Mouse (Mus musculus): ENCODE results near the gene Nck2. TPM values are rescaled to one million over a fixed set of nuclear protein-coding genes. Genes with fewer than 3 reads are reported as not detected.
"Not testable (repeated sequence)": the region's sequence is repeated elsewhere in the genome, so short reads cannot be mapped to it uniquely, and the experiment has no call there.

Nck2 gene
- total RNA-seq, 2 experiments from 2014 or later, result 38.3 to 38.7 TPM

- H3K4me3 ChIP-seq, result no peak overlapping the region
- H3K27ac ChIP-seq, result no peak overlapping the region
- no peak for DNase-seq (ENCODE audit: extremely low spot score in 1 of 2, low spot score in 2 of 2)
- intact Hi-C loops (cut with DNase I), result no loop called here
- TF ChIP-seq CTCF (IDR thresholded peaks at IDR 0.05), result no peak
Observed at GRCm38 (mm10) chr1:43534060-43534760, 89.8 kb downstream of the Nck2 start.

GRCm38 (mm10) chr1:43535519-43536000 lies 91.2 kb downstream of the Nck2 start:
- no peak for TF ChIP-seq CTCF (IDR thresholded peaks at IDR 0.05)
- DNase-seq (ENCODE audit: extremely low spot score in 1 of 2, low spot score in 2 of 2), result no peak
- Histone ChIP-seq H3K27ac (peak overlapping the region; percentile 41; the same call in 1 of the 2 replicates), H3K4me3 (no peak overlapping the region)
- intact Hi-C loops (cut with DNase I), result no loop called here

DNA sequence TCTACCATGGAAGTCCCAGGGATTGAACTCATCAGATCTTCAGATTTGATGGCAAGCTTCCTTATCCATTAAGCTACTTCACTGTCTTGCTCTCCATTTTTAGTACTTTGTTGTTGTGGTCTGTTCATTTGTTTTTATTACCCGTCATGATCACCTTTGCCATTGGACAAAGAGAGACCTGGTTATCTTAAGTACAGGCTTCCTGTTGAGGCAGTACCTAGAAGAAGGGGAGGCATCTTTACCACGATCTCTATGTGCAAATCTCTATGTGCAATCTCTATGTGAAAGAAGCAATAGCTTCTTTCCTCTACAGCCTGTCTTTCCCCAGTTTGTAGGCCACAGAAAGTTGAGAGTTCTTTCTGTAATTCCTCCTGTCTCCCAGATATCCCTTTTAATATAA lies 91.9 kb downstream of the Nck2 start:
- DNase-seq (ENCODE audit: extremely low spot score in 1 of 2, low spot score in 2 of 2), result no peak
- H3K4me3 ChIP-seq, result no peak overlapping the region
- intact Hi-C loops (cut with DNase I), result no loop called here
- TF ChIP-seq CTCF (IDR thresholded peaks at IDR 0.05), result no peak
- H3K27ac ChIP-seq, result no peak overlapping the region

GRCm38 (mm10) chr1:43537021-43537420 lies 92.6 kb downstream of the Nck2 start:
- H3K27ac ChIP-seq, result no peak overlapping the region
- TF ChIP-seq CTCF (IDR thresholded peaks at IDR 0.05), result no peak
- intact Hi-C loops (cut with DNase I), result no loop called here
- no peak for DNase-seq (ENCODE audit: extremely low spot score in 1 of 2, low spot score in 2 of 2)
- no peak overlapping the region for H3K4me3 ChIP-seq

DNA sequence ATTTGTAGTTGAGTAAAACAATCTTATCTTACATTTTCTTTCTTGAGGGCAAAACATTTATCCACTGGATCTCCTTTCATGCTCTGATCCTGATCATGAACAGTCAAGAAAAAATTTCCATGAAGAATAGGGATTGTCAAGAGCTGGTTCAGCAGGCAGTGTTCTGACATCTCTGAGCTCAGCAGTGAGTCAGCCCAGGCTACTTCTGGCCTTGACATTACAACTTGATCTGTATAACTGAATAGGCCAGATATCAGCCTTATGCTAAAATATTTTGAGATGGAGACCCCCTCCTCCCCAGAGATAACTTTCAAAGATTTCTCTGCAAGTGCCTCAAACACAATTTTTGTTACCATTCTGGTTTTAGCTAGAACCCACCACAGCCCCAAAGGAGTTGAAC lies 93.1 kb downstream of the Nck2 start:
- DNase-seq (ENCODE audit: extremely low spot score in 1 of 2, low spot score in 2 of 2), result no peak
- TF ChIP-seq CTCF (IDR thresholded peaks at IDR 0.05), result no peak
- intact Hi-C loops (cut with DNase I), result no loop called here
- no peak overlapping the region for H3K4me3 ChIP-seq
- no peak overlapping the region for H3K27ac ChIP-seq

DNA sequence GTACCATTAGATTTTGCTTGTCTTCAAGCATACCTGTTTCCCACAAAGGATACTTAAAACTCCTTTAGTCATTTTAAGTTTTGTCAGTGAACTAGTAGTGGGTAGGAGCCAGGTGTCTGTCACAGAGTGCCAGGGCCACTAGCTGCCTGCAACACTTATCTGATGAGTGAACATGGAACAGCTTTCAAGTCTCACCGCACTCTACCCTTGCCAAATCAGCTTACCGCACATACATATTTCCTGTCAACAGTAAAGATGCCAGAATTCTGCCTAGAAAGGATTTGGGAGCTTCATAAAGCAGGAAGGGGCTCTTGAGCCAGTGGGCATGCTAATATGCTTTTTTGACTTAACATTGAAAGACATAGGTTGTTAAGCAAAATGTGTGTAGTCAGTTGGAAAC lies 94.3 kb downstream of the Nck2 start:
- Histone ChIP-seq H3K4me3 (no peak overlapping the region), H3K27ac (no peak overlapping the region)
- DNase-seq (ENCODE audit: extremely low spot score in 1 of 2, low spot score in 2 of 2), result no peak
- TF ChIP-seq CTCF (IDR thresholded peaks at IDR 0.05), result no peak
- intact Hi-C loops (cut with DNase I), result no loop called here

GRCm38 (mm10) chr1:43539689-43540380 lies 95.5 kb downstream of the Nck2 start:
- no peak overlapping the region for H3K4me3 ChIP-seq
- no peak overlapping the region for H3K27ac ChIP-seq
- no peak for TF ChIP-seq CTCF (IDR thresholded peaks at IDR 0.05)
- intact Hi-C loops (cut with DNase I), result no loop called here
- DNase-seq (ENCODE audit: extremely low spot score in 1 of 2, low spot score in 2 of 2), result no peak

DNA sequence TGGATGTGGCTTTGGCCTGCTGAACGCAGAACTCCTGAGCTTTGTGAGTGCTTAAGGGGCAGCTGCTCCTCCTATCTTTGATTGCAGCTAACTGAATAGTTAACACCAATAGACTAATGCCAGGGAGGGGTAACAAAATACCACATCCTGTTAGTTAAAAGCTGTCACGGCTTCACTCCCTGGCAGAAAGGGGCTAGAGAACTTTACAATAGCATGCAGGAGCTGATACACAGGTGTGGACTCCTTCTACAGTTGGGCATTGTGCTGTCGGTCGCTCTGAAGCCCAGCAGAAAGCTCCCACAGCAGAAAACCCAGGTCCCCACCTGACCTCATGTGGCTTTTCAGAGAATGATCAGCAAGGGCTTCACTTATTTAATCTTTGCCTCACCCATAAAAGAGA lies 98.0 kb downstream of the Nck2 start:
- intact Hi-C loops (cut with DNase I), result no loop called here
- Histone ChIP-seq H3K27ac (no peak overlapping the region), H3K4me3 (no peak overlapping the region)
- no peak for TF ChIP-seq CTCF (IDR thresholded peaks at IDR 0.05)
- no peak for DNase-seq (ENCODE audit: extremely low spot score in 1 of 2, low spot score in 2 of 2)

DNA sequence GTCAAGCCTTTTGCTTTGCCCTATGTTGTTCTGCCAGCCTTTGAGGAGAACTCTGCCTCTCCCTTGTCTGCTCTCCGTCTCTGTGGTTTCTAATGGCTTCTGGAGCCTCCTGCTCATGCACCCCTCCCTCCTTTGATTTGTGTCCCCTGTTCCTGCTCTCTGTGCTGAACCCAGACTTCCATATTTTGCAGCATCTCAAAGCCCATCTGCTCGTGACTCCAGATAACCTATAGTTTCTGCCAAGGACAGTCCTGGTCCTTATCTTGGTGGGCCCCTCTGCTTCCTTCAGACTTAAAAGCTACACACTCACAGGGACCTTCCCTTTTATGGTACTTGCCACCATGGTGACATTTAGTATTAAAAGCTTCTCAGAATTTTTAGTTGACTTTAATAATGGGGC lies 103.3 kb downstream of the Nck2 start:
- no peak for TF ChIP-seq CTCF (IDR thresholded peaks at IDR 0.05)
- Histone ChIP-seq H3K4me3 (no peak overlapping the region), H3K27ac (no peak overlapping the region)
- DNase-seq (ENCODE audit: extremely low spot score in 1 of 2, low spot score in 2 of 2), result no peak
- intact Hi-C loops (cut with DNase I), result no loop called here

DNA sequence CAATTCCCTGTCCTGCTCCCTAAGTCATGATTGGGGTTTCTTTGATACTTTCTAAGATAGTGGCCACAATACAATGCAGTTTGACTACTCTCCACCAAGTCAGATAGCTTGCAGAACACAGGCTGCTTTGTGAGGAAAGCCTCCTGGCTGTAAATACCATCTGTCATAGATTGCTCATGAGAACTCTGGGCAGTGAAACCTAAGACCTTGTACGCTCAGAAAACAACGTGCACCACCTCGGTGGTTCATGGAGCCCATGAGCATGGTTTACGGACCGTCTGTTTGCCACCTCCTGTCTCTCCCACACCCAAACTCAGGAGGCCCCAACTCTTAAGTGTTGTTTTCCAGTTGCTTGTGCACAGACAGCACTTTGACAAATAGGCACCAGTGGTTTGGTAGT lies 104.4 kb downstream of the Nck2 start:
- no peak for DNase-seq (ENCODE audit: extremely low spot score in 1 of 2, low spot score in 2 of 2)
- Histone ChIP-seq H3K4me3 (no peak overlapping the region), H3K27ac (no peak overlapping the region)
- intact Hi-C loops (cut with DNase I), result no loop called here
- no peak for TF ChIP-seq CTCF (IDR thresholded peaks at IDR 0.05)

GRCm38 (mm10) chr1:43550525-43550924 lies 106.1 kb downstream of the Nck2 start:
- no peak for DNase-seq (ENCODE audit: extremely low spot score in 1 of 2, low spot score in 2 of 2)
- intact Hi-C loops (cut with DNase I), result no loop called here
- no peak for TF ChIP-seq CTCF (IDR thresholded peaks at IDR 0.05)

GRCm38 (mm10) chr1:43553989-43554679 lies 109.8 kb downstream of the Nck2 start:
- H3K27ac ChIP-seq; DNase-seq (ENCODE audit: extremely low spot score in 1 of 2, low spot score in 2 of 2): not testable (repeated sequence)

More at GRCm38 (mm10) chr1:43550525-43550924, 106.1 kb downstream of the Nck2 start:
- Histone ChIP-seq H3K27ac (no peak overlapping the region), H3K4me3 (no peak overlapping the region)

More at GRCm38 (mm10) chr1:43553989-43554679, 109.8 kb downstream of the Nck2 start:
- H3K4me3 ChIP-seq; intact Hi-C loops (cut with DNase I): not testable (repeated sequence)
